Mouse (Mus musculus) cortical plate, adult 2 months (tissue): ENCODE measurements around the gene Sarm1.

Experiments used
- CTCF ChIP-seq: fragments of 200-500 bp; IDR thresholded peaks from 2 replicates; pipeline ENCODE4 v1.5.1; 2011; ENCODE audit warnings: mild to moderate bottlenecking, control low read depth, low read length; ENCODE audit not compliant: insufficient read depth; ENCODE audit errors: extremely low read depth
- POLR2A ChIP-seq: fragments of 200-500 bp; IDR thresholded peaks from 2 replicates; pipeline ENCODE4 v1.6.1; 2011; ENCODE audit warnings: mild to moderate bottlenecking, low read length, control low read depth; ENCODE audit not compliant: insufficient read depth; ENCODE audit errors: extremely low read depth

GRCm38 (mm10) chr11:78454276-78454675 is 43.3 kb downstream of the Sarm1 start:
- no peak for TF ChIP-seq POLR2A
- no peak for TF ChIP-seq CTCF
